Mouse (Mus musculus) limb, embryonic 14.5 days (tissue): ENCODE results near the gene Gm29776. TPM values are rescaled to one million over a fixed set of nuclear protein-coding genes. Genes with fewer than 3 reads are reported as not detected.

Experiments
- ATAC-seq: fragments of 200-750 bp; cut with Nextera tagmentation; 2 replicates; pipeline ENCODE4 v1.8.0; 2017; ENCODE audit warnings: low read depth, moderate number of reproducible peaks, moderate TSS enrichment; ENCODE audit not compliant: low FRiP score
- DNase-seq: peaks from one replicate; pipeline ENCODE4 v3.0.0-alpha.2; 2015; ENCODE audit warnings: low spot score
- H3K27ac ChIP-seq: fragments of 300-500 bp; sonication (generic); replicated peaks from 2 replicates; pipeline ENCODE4 v1.5.1; 2014; ENCODE audit warnings: low read depth, mild to moderate bottlenecking, low read length, moderate library complexity, mixed read lengths
- H3K27me3 ChIP-seq: fragments of 300-500 bp; sonication (generic); 2 replicates; pipeline ENCODE4 v1.6.1; 2014; ENCODE audit warnings: low read length, mixed read lengths; ENCODE audit not compliant: control insufficient read depth, insufficient read depth
- H3K36me3 ChIP-seq: fragments of 300-500 bp; sonication (generic); 2 replicates; pipeline ENCODE4 v1.6.1; 2014; ENCODE audit warnings: mild to moderate bottlenecking, low read length, moderate library complexity, mixed read lengths; ENCODE audit not compliant: control insufficient read depth, insufficient read depth
- H3K4me1 ChIP-seq: fragments of 300-500 bp; sonication (generic); 2 replicates; pipeline ENCODE4 v1.6.1; 2014; ENCODE audit warnings: antibody characterized with exemption, low read length, mixed read lengths; ENCODE audit not compliant: control insufficient read depth, insufficient read depth
- H3K4me2 ChIP-seq: fragments of 300-500 bp; sonication (generic); replicated peaks from 2 replicates; pipeline ENCODE4 v1.6.1; 2014; ENCODE audit warnings: low read depth, mild to moderate bottlenecking, low read length, moderate library complexity; ENCODE audit not compliant: severe bottlenecking
- H3K4me3 ChIP-seq: fragments of 300-500 bp; sonication (generic); replicated peaks from 2 replicates; pipeline ENCODE4 v1.5.1; 2014; ENCODE audit warnings: low read length
- H3K9ac ChIP-seq: fragments of 300-500 bp; sonication (generic); 2 replicates; pipeline ENCODE4 v1.6.1; 2014; ENCODE audit warnings: mild to moderate bottlenecking, low read depth, low read length, moderate library complexity; ENCODE audit not compliant: severe bottlenecking
- H3K9me3 ChIP-seq: fragments of 300-500 bp; sonication (generic); 2 replicates; pipeline ENCODE4 v1.6.1; 2016; ENCODE audit warnings: low read length; ENCODE audit not compliant: control insufficient read depth
- POLR2A ChIP-seq: fragments of 200-500 bp; IDR thresholded peaks from 2 replicates; pipeline ENCODE4 v1.8.0; 2012; ENCODE audit warnings: inconsistent platforms, mild to moderate bottlenecking, moderate library complexity, borderline replicate concordance; ENCODE audit not compliant: insufficient read depth, insufficient read length; ENCODE audit errors: extremely low read depth
- WGBS: fragments of 180-500 bp; shearing (Covaris S2); extraction: QIAGEN DNeasy Blood & Tissue Kit; methylation state at CpG from one replicate; pipeline ENCODE4 v1.1.7; 2014; 5-methylcytosine and 5-hydroxymethylcytosine counted together
- polyA plus RNA-seq, 2 experiments: library from polyadenylated mRNA; depleted of rRNA in 1 of 2; stranded (reverse) in 1 of 2; unstranded in 1 of 2; fragments of >200 nt; fragmentation: Nextera tagmentation in 1 of 2; extraction: Ambion mirVana in 1 of 2; gene quantifications; 2 replicates each; pipeline versions ENCODE4 v1.2.1 to v1.2.3; 2012 to 2014

The Gm29776 gene
- polyA plus RNA-seq, 2 experiments: 0.06 to 0.21 TPM

DNA sequence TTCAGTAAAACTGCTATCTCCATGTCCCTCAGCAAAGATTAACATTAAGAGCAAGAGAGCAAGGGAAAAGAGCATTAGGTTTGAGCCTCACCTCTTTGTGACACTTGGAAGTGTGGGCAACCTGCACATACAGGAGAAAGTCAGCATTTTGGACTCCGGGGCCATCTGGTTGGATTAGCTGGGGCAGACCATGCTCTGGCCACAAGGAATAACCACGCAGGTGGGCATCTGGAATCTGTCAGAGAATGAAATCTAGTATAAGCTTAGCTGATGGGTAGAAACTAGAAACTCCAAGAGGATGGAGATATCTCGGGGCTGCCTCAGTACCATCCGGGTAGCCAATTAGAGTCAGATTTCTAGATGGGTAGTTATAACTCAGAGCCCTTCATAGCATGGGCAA lies 1.9 kb downstream of the Gm29776 start:
- H3K27ac ChIP-seq: no peak overlapping the region
- TF ChIP-seq POLR2A: no peak
- no peak overlapping the region for H3K4me2 ChIP-seq
- no peak overlapping the region for H3K9ac ChIP-seq
- no peaks in the 10 kb centered on the region for H3K27me3 ChIP-seq
- no peak for DNase-seq
- H3K9me3 ChIP-seq: no peaks in the 10 kb centered on the region
- H3K4me1 ChIP-seq: no peaks in the 10 kb centered on the region
- 76% methylated on average over 4 of the region's 4 CpGs for WGBS
- H3K4me3 ChIP-seq: no peak overlapping the region
- no peak for ATAC-seq
- H3K36me3 ChIP-seq: peaks cover 14% of the 10 kb centered on the region

DNA sequence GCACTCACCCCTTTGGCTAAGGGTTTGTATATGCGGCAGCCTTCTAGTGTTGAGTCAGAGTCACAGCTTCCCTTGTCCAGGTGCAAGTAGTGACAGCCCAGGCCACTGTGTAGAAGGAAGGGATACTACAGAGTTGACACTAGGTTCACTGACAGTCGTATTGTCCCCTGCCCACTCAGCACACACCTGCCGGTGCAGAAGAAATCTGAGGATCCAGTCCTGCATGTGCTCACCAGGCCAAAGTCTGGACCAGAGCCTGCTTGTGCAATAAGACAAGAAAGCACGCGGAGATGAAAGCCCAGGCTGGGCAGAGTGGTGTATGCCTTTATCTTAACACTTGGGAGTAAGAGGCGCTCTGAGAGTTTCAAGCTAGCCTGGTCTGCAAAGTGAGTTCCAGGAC lies 3.6 kb downstream of the Gm29776 start:
- WGBS: 74% methylated on average over 6 of the region's 6 CpGs
- Histone ChIP-seq H3K4me3 (no peak overlapping the region), H3K27ac (no peak overlapping the region), H3K36me3 (peaks cover 24% of the 10 kb centered on the region), H3K4me1 (no peaks in the 10 kb centered on the region), H3K9me3 (no peaks in the 10 kb centered on the region), H3K27me3 (no peaks in the 10 kb centered on the region), H3K4me2 (no peak overlapping the region), H3K9ac (no peak overlapping the region)
- DNase-seq (no peak), ATAC-seq (no peak)
- TF ChIP-seq POLR2A: no peak

- peaks cover 18% of the 10 kb centered on the region for H3K4me1 ChIP-seq
- TF ChIP-seq POLR2A: no peak
- peak overlapping the region; percentile 63 for H3K27ac ChIP-seq
- peak overlapping the region; percentile 85 for H3K4me3 ChIP-seq
- H3K27me3 ChIP-seq: no peaks in the 10 kb centered on the region
- DNase-seq (no peak), ATAC-seq (no peak)
- H3K9ac ChIP-seq: peak overlapping the region; percentile 97
- peaks cover 32% of the 10 kb centered on the region for H3K36me3 ChIP-seq
- peak overlapping the region; percentile 69 for H3K4me2 ChIP-seq
- H3K9me3 ChIP-seq: no peaks in the 10 kb centered on the region
- 3% methylated on average over 8 of the region's 8 CpGs for WGBS
Measured at GRCm38 (mm10) chr14:54687251-54687650, 11.4 kb downstream of the Gm29776 start.

DNA sequence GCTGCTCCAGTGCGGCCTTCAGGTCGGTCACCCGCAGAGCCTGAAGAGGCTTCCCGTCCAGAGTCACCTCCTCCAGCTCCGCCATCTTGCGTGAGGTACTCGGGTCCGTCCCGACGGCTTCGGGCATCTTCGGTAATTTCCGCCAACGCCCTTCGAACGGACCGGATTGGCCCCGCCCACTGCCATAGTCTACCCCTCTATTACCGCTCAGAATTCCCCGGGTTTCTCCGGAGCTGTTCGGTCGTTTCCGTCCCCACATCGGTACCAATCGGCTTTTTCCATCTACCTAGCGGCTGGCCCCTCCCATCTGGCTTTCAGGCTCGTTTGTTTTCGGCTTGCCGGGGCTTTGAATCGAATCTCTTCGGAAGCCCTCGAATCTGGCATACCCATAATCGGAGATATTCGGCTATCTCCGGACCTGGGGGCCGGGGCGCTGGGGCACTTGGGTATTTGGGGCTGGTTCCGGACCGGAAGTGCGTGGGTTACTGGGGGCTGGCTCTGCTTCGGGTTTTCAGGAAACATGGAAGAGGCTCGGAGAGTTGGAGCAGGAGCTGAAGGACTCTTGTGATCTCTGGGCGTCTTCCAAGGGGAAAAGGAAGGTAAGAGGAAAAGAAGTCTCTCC lies 12.0 kb downstream of the Gm29776 start, which contains the start of gene Acin1:
Acin1 (minus strand) TSS at position 410 of the 622 bp plus-strand sequence.
- Histone ChIP-seq H3K9me3 (no peaks in the 10 kb centered on the region), H3K4me3 (peak within 1 kb of the TSS; percentile 85), H3K36me3 (peaks cover 37% of the 10 kb centered on the region), H3K9ac (peak within 1 kb of the TSS; percentile 97), H3K4me2 (peak within 1 kb of the TSS; percentile 69), H3K4me1 (peaks cover 18% of the 10 kb centered on the region), H3K27me3 (no peaks in the 10 kb centered on the region), H3K27ac (peak within 1 kb of the TSS; percentile 95)
- ATAC-seq (peak; percentile 96), DNase-seq (peak; percentile 100)
- under 1% methylated on average over 40 of the region's 44 CpGs for WGBS
- peak; percentile 78; the same call in 1 of the 2 replicates for TF ChIP-seq POLR2A

GRCm38 (mm10) chr14:54686063-54686521 lies 12.5 kb downstream of the Gm29776 start, which contains the start of gene 1700123O20Rik:
Gene 1700123O20Rik (plus strand): TSS chr14:54686216.
- Histone ChIP-seq H3K4me3 (peak within 1 kb of the TSS; percentile 85), H3K9ac (peak within 1 kb of the TSS; percentile 97), H3K27ac (peak within 1 kb of the TSS; percentile 95), H3K27me3 (no peaks in the 10 kb centered on the region), H3K36me3 (peaks cover 37% of the 10 kb centered on the region), H3K4me2 (peak within 1 kb of the TSS; percentile 69), H3K9me3 (no peaks in the 10 kb centered on the region), H3K4me1 (peaks cover 18% of the 10 kb centered on the region)
- TF ChIP-seq POLR2A: no peak
- peak; percentile 79 for ATAC-seq
- 0% methylated on average over 26 of the region's 41 CpGs for WGBS
- DNase-seq: peak; percentile 73
